Mouse (Mus musculus): ENCODE results near the gene Bcat1. TPM values are rescaled to one million over a fixed set of nuclear protein-coding genes. Genes with fewer than 3 reads are reported as not detected.

Bcat1 gene
- polyA plus RNA-seq, 1 experiment from 2014 or later, result 0.44 TPM

- TF ChIP-seq CTCF (IDR thresholded peaks at IDR 0.05), result no peak
- TF ChIP-seq EP300 (IDR thresholded peaks at IDR 0.05), result no peak
- Histone ChIP-seq H3K4me1 (ENCODE audit: insufficient read depth, low read depth, low read length) (no peaks in the 10 kb centered on the region), H3K36me3 (ENCODE audit: insufficient read depth, low read length) (no peaks in the 10 kb centered on the region), H3K27ac (ENCODE audit: low read length) (no peak overlapping the region), H3K4me2 (replicated peaks; ENCODE audit: low read depth, low read length) (no peak overlapping the region), H3K4me3 (ENCODE audit: low read depth, low read length) (no peak overlapping the region), H3K9me3 (ENCODE audit: low read length) (no peaks in the 10 kb centered on the region), H3K27me3 (replicated peaks; ENCODE audit: insufficient read depth, low read length) (no peaks in the 10 kb centered on the region), H3K9ac (replicated peaks; ENCODE audit: low read depth) (no peak overlapping the region)
- 45% methylated on average over 1 of the region's 1 CpGs for WGBS
- DNase-seq (ENCODE audit: low spot score), result no peak
- ATAC-seq, result no peak
Measured at GRCm38 (mm10) chr6:145064104-145064503, 11.9 kb downstream of the Bcat1 start.

- Histone ChIP-seq H3K4me1 (ENCODE audit: insufficient read depth, low read depth, low read length) (no peaks in the 10 kb centered on the region), H3K4me2 (replicated peaks; ENCODE audit: low read depth, low read length) (no peak overlapping the region), H3K9me3 (ENCODE audit: low read length) (no peaks in the 10 kb centered on the region), H3K9ac (replicated peaks; ENCODE audit: low read depth) (no peak overlapping the region), H3K27me3 (replicated peaks; ENCODE audit: insufficient read depth, low read length) (no peaks in the 10 kb centered on the region), H3K27ac (ENCODE audit: low read length) (no peak overlapping the region), H3K36me3 (ENCODE audit: insufficient read depth, low read length) (no peaks in the 10 kb centered on the region), H3K4me3 (ENCODE audit: low read depth, low read length) (no peak overlapping the region)
- TF ChIP-seq CTCF (IDR thresholded peaks at IDR 0.05) (no peak), EP300 (IDR thresholded peaks at IDR 0.05) (no peak)
- ATAC-seq (no peak), DNase-seq (ENCODE audit: low spot score) (no peak)
- 41% methylated on average over 5 of the region's 5 CpGs for WGBS
Measured at GRCm38 (mm10) chr6:145063212-145063868, 12.6 kb downstream of the Bcat1 start.

- H3K4me2 ChIP-seq (replicated peaks; ENCODE audit: low read depth, low read length), result no peak overlapping the region
- no peaks in the 10 kb centered on the region for H3K4me1 ChIP-seq (ENCODE audit: insufficient read depth, low read depth, low read length)
- DNase-seq (ENCODE audit: low spot score), result no peak
- TF ChIP-seq EP300 (IDR thresholded peaks at IDR 0.05) (no peak), CTCF (IDR thresholded peaks at IDR 0.05) (no peak)
- no peak overlapping the region for H3K27ac ChIP-seq (ENCODE audit: low read length)
- no peaks in the 10 kb centered on the region for H3K36me3 ChIP-seq (ENCODE audit: insufficient read depth, low read length)
- no peak overlapping the region for H3K9ac ChIP-seq (replicated peaks; ENCODE audit: low read depth)
- H3K4me3 ChIP-seq (ENCODE audit: low read depth, low read length), result no peak overlapping the region
- no peak for ATAC-seq
- H3K27me3 ChIP-seq (replicated peaks; ENCODE audit: insufficient read depth, low read length), result no peaks in the 10 kb centered on the region
- H3K9me3 ChIP-seq (ENCODE audit: low read length), result no peaks in the 10 kb centered on the region
- 38% methylated on average over 4 of the region's 4 CpGs for WGBS
Measured at GRCm38 (mm10) chr6:145062763-145063162, 13.2 kb downstream of the Bcat1 start.

GRCm38 (mm10) chr6:145061361-145061760, 14.6 kb downstream of the Bcat1 start:
- 96% methylated on average over 1 of the region's 1 CpGs for WGBS
- no peaks in the 10 kb centered on the region for H3K4me1 ChIP-seq (ENCODE audit: insufficient read depth, low read depth, low read length)
- H3K9ac ChIP-seq (replicated peaks; ENCODE audit: low read depth), result no peak overlapping the region
- no peaks in the 10 kb centered on the region for H3K36me3 ChIP-seq (ENCODE audit: insufficient read depth, low read length)
- no peaks in the 10 kb centered on the region for H3K9me3 ChIP-seq (ENCODE audit: low read length)
- DNase-seq (ENCODE audit: low spot score) (no peak), ATAC-seq (no peak)
- no peak overlapping the region for H3K4me2 ChIP-seq (replicated peaks; ENCODE audit: low read depth, low read length)
- no peaks in the 10 kb centered on the region for H3K27me3 ChIP-seq (replicated peaks; ENCODE audit: insufficient read depth, low read length)
- no peak overlapping the region for H3K4me3 ChIP-seq (ENCODE audit: low read depth, low read length)
- no peak overlapping the region for H3K27ac ChIP-seq (ENCODE audit: low read length)
- TF ChIP-seq CTCF (IDR thresholded peaks at IDR 0.05), result no peak
- no peak for TF ChIP-seq EP300 (IDR thresholded peaks at IDR 0.05)

GRCm38 (mm10) chr6:145056102-145056501, 19.9 kb downstream of the Bcat1 start:
- no peak for DNase-seq (ENCODE audit: low spot score)
- WGBS, result 82% methylated on average over 4 of the region's 4 CpGs

GRCm38 (mm10) chr6:145055277-145055858, 20.6 kb downstream of the Bcat1 start:
- H3K4me1 ChIP-seq (ENCODE audit: insufficient read depth, low read depth, low read length), result no peaks in the 10 kb centered on the region
- H3K4me2 ChIP-seq (replicated peaks; ENCODE audit: low read depth, low read length), result no peak overlapping the region
- DNase-seq (ENCODE audit: low spot score) (no peak), ATAC-seq (no peak)
- no peak overlapping the region for H3K27ac ChIP-seq (ENCODE audit: low read length)
- WGBS, result 66% methylated on average over 6 of the region's 6 CpGs
- H3K36me3 ChIP-seq (ENCODE audit: insufficient read depth, low read length), result no peaks in the 10 kb centered on the region
- H3K9ac ChIP-seq (replicated peaks; ENCODE audit: low read depth), result no peak overlapping the region
- TF ChIP-seq EP300 (IDR thresholded peaks at IDR 0.05) (no peak), CTCF (IDR thresholded peaks at IDR 0.05) (no peak)
- H3K4me3 ChIP-seq (ENCODE audit: low read depth, low read length), result no peak overlapping the region
- no peaks in the 10 kb centered on the region for H3K27me3 ChIP-seq (replicated peaks; ENCODE audit: insufficient read depth, low read length)
- H3K9me3 ChIP-seq (ENCODE audit: low read length), result no peaks in the 10 kb centered on the region

More at GRCm38 (mm10) chr6:145056102-145056501, 19.9 kb downstream of the Bcat1 start:
- H3K9ac ChIP-seq (replicated peaks; ENCODE audit: low read depth), result no peak overlapping the region
- ATAC-seq, result no peak
- no peaks in the 10 kb centered on the region for H3K27me3 ChIP-seq (replicated peaks; ENCODE audit: insufficient read depth, low read length)
- no peak overlapping the region for H3K4me3 ChIP-seq (ENCODE audit: low read depth, low read length)
- no peak for TF ChIP-seq CTCF (IDR thresholded peaks at IDR 0.05)
- TF ChIP-seq EP300 (IDR thresholded peaks at IDR 0.05), result no peak
- no peaks in the 10 kb centered on the region for H3K4me1 ChIP-seq (ENCODE audit: insufficient read depth, low read depth, low read length)
- no peak overlapping the region for H3K27ac ChIP-seq (ENCODE audit: low read length)
- H3K4me2 ChIP-seq (replicated peaks; ENCODE audit: low read depth, low read length), result no peak overlapping the region
- no peaks in the 10 kb centered on the region for H3K36me3 ChIP-seq (ENCODE audit: insufficient read depth, low read length)
- H3K9me3 ChIP-seq (ENCODE audit: low read length), result no peaks in the 10 kb centered on the region
